Mouse (Mus musculus) embryonic fibroblast, embryonic 13.5 days (primary cell): ENCODE data around the gene Msx3. TPM values are rescaled to one million over a fixed set of nuclear protein-coding genes. Genes with fewer than 3 reads are reported as not detected.
A peak's percentile ranks its signal among the peaks of the same experiment; 100 is the strongest.

Experiments used
- H3K27ac ChIP-seq: 2 replicates; pipeline ENCODE4 v1.5.1; 2012; ENCODE audit warnings: low read length, control low read depth, inconsistent platforms; ENCODE audit not compliant: insufficient read depth
- H3K4me1 ChIP-seq: 2 replicates; pipeline ENCODE4 v1.6.1; 2011; ENCODE audit warnings: low read length; ENCODE audit not compliant: control insufficient read depth, insufficient read depth
- H3K4me3 ChIP-seq: 2 replicates; pipeline ENCODE4 v1.5.1; 2011; ENCODE audit warnings: mild to moderate bottlenecking, control low read depth, low read length; ENCODE audit not compliant: insufficient read depth
- CTCF ChIP-seq: IDR thresholded peaks from 2 replicates; pipeline ENCODE4 v1.5.1; 2011; ENCODE audit warnings: mild to moderate bottlenecking, control low read depth, low read length, moderate library complexity, borderline replicate concordance; ENCODE audit not compliant: insufficient read depth
- POLR2A ChIP-seq: IDR thresholded peaks from 2 replicates; pipeline ENCODE4 v1.6.1; 2011; ENCODE audit warnings: low read depth, mild to moderate bottlenecking, control low read depth, low read length, moderate library complexity
- polyA plus RNA-seq: library from polyadenylated mRNA; stranded (reverse); fragments of >200 nt; gene quantifications from 2 replicates; pipeline ENCODE4 v1.2.4, GENCODE M21; 2011; ENCODE audit warnings: low read depth; ENCODE audit not compliant: missing spikeins, insufficient read length

Msx3 gene
- polyA plus RNA-seq, 1 experiment: not detected

DNA sequence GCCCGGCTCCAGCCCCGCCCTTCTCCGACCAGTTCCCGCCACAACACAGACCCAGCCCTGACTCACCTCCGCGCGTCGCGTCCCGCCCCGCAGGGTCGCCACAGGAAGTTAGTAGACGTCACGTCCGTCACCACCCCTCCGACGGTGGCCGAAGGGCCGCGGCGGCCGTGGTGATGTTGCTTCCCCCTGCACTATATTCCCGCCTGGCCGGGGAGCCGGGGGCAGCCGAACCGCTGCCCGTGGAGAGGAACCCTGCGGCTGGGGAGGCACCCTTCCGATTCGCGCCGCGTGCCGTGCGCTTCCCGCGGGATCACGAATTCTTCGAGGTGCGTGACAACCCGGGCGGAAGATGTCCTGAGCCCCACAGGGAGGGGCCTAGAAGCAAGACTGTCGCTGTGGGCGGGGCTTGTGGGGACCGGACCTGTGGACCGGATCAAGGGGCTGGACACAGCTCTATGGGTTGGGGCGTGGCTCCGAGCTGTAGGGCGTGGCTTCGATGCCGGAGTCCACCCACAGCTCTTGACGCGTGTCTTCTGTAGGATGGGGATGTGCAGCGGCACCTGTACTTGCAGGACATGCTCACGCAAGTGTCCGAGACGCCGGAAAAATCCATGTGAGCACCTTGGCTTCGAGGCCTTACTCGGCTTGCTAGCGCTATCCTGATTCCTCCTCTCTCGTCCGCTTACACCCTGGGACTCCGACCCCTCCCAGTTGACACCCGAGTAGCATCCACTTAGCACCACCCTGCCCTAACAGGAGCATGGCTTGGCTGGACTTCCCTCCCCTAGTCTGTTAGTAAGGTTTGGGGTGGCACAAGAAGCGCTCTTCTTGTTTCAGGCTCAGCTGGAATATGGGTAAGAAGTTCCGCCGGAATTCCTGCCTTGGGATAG is 12.4 kb downstream of the Msx3 start, which contains the start of the genes Zfp511 and Tubgcp2:
Zfp511 (plus strand) TSS at position 111 of the 890 bp plus-strand sequence.
Tubgcp2 (minus strand) TSS at position 389 of the 890 bp plus-strand sequence.
- Histone ChIP-seq H3K27ac (peak within 1 kb of the TSS; percentile 81), H3K4me3 (peak within 1 kb of the TSS; percentile 97), H3K4me1 (no peaks in the 10 kb centered on the region)
- TF ChIP-seq POLR2A (0 out of 2 replicates have a peak, but pooled peaks have one; percentile 52), CTCF (no peak)

DNA sequence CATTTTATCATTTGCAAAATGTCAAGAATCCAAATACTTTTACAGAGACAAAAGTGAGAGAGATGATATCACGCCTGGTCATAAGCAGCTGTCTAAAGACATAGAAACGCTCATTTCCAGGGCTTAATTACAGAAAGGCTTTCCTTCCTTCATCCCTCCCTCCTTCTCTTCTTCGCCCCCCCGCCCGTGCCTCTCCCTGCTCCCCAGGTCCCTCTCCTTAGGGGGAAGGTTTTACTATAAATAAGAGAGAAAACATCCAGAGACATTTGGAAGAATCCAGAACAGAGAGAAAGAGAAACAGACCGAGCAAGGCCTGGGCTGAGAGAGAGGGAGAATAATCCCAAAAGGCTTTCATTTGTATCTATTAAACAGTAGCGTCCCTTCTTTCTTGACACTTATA is 13.4 kb downstream of the Msx3 start:
- Histone ChIP-seq H3K27ac (no peak overlapping the region), H3K4me1 (no peaks in the 10 kb centered on the region), H3K4me3 (peak overlapping the region; percentile 97)
- TF ChIP-seq CTCF (no peak), POLR2A (no peak)

DNA sequence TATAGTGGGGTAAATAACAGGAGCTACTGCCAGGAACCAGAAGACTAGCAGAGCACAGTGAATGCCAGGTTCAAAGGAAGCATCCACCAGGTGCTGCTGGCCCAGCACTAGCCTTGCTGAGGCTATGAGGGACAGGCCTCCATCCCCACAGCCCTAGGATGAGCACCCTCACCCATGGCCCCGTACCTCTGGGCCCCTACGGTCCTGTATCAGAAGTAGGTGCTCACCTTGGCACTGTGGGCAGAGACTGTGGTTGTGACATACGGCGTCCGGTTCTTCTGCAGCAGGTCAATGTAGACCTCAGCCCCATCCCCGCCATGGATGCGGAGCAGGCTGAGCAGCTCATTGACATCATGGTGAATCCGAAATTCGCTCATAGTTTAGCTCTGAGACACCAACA is 15.5 kb downstream of the Msx3 start:
- TF ChIP-seq POLR2A (no peak), CTCF (no peak)
- Histone ChIP-seq H3K4me1 (no peaks in the 10 kb centered on the region), H3K4me3 (no peak overlapping the region), H3K27ac (no peak overlapping the region)

DNA sequence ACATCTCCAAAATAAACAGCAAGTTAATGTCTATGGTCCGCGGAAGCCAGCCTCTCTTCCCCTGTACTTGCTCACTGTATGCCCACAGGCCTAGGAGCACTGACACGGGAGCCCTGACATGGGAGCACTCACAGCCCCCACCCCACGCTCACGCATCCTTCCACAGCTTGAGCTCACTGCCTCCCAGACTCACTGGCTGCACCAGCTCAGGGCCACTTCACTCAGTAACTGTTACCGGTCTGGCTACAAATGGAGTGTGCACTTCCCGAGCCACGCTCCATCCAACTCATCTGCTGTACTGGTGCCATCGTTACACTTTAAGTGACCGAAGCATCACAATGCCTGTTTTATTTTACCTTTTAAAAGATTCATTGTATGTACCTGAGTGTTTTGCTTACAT is 16.5 kb downstream of the Msx3 start:
- Histone ChIP-seq H3K4me1 (no peaks in the 10 kb centered on the region), H3K27ac (no peak overlapping the region), H3K4me3 (no peak overlapping the region)
- TF ChIP-seq CTCF: no peak

DNA sequence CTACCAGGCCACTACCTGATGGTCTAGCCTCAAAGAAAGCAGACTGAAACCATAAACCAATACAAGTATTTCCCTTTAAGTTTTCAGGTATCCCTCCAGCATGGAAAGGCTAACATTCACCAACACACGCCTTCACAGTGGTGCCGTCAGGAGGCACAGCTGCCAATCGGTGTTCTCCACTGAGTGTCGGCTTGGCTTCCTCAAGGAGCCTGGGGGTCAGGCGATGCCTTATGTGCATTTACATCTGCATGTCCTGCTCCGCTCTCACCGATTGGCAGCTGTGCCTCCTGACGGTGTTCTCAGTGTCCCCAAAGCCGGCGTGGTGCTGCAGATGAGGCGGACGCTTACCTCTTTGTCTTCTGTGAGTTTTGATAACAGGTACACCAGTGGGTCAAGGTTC is 17.1 kb downstream of the Msx3 start:
- H3K27ac ChIP-seq: no peak overlapping the region
- no peak for TF ChIP-seq POLR2A
- no peak for TF ChIP-seq CTCF
- no peaks in the 10 kb centered on the region for H3K4me1 ChIP-seq
- no peak overlapping the region for H3K4me3 ChIP-seq

DNA sequence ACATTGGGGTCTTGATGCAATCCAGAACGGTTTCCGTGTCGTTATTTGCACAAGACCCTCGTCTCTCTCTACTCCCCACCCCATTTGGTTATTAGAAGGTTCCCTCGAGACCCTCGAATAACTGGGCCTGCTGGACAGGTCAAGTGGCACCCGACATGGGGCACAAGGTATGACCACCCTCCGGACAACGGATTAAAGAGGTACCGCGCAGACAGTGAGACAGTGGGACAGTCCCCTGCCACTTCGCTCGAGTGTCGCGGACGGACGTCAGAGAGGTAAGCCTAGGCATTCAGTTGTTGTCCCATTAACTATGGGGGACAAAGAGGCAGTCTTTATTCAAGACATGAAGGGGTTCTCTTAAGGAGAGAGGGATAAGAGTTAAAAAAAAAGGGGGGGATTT is 37.6 kb downstream of the Msx3 start:
- TF ChIP-seq POLR2A (no peak), CTCF (no peak)
- no peaks in the 10 kb centered on the region for H3K4me1 ChIP-seq
- H3K27ac ChIP-seq: no peak overlapping the region
- H3K4me3 ChIP-seq: no peak overlapping the region

DNA sequence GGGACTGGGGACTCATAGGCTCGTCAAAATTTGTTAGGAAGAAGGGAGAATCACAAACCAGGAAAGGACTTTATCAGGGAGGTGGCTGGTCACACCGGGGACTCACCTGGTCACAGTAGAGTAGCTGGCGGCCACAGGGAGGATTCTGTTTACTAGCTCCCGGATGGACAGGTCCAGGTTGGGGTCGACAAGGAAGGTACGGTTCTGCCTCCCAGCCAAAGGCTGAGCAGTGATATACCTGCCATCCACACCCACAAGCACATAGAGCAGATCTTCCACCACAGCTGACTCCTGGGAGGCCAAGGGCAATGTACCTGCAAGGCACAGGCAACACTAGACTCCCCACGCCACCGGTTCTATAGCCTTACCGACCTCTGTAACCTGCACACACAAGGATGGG is 41.1 kb downstream of the Msx3 start:
- no peak for TF ChIP-seq POLR2A
- no peak for TF ChIP-seq CTCF
- Histone ChIP-seq H3K4me3 (no peak overlapping the region), H3K27ac (no peak overlapping the region), H3K4me1 (no peaks in the 10 kb centered on the region)

DNA sequence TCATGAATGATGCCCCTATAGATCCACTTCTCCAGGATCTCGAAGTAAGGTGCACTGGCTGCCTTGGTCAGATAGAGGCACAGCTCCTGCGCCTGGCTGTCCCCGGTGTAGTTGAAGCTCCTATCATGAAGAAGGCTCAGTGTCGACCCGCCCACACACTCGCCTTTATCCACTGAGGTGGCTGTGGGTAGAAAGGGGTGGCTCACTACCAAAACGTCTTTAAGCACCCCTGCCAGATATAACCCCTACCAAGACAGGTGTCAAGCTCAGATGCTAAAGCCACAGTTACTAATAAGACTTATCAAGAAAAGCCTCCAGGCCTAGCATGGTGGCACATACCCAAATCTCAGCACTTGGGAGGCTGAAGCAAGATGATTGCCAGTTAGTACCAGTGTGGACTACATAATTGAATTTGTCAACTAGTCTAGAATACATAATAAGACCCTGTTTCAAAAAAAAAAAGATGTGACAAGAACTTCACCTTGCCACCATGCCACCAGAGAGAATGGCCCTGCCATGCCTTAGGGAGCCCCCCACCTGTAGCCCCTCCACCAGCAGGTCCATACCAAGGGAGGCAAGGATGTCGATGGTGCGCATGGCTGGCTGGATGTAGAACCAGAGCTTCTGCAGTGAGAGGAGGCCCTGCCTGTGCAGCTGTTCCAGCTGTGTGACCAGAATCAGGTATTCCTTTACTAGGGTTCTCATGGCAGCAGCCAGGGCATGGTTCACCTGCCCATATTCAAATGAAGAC is 41.9 kb downstream of the Msx3 start:
- Histone ChIP-seq H3K27ac (no peak overlapping the region), H3K4me1 (no peaks in the 10 kb centered on the region), H3K4me3 (no peak overlapping the region)
- TF ChIP-seq CTCF: no peak
- TF ChIP-seq POLR2A: no peak

DNA sequence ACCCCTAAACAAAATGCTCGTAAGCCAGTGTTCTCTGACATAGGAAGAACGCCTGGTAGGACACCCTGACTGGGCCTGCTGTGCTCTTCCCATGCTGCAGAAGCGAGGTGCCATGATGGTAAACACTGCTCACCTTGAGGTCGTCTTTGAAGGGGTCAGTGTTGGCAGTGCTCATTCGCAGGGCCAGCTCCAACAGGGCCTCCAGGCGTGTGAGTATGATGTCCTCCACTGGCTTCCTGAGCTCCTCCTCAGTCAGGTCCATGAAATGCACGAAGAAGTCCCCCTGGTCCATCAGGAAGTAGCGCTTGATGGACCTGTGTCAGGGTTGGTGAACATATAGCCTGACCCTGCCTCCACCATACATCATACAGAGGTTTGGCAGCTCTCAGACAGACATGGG is 44.2 kb downstream of the Msx3 start:
- Histone ChIP-seq H3K4me3 (no peak overlapping the region), H3K4me1 (no peaks in the 10 kb centered on the region), H3K27ac (no peak overlapping the region)
- no peak for TF ChIP-seq CTCF
